In the genomic region with DNA sequence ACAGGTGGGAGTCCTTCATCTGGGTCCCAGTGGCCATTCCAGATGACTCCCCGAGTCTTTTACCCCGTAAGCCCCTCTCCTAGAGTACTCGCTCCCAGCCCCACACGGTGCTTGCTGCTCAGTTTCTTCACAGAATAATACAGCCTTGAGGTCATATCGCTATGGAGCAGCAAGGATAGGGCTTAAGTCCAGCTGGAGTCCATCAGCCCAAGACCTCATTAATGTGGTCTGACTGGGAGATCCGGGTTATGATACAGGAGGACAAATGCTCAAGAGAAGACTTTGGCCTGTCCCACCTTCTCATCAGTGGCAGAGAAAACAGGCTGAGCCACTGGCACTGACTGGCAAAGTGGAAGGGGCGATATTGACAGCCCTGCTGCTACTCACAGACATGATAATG, we compare ENCODE assay signal across 21 mouse cellular contexts. TPM values are rescaled to one million over a fixed set of nuclear protein-coding genes. Genes with fewer than 3 reads are reported as not detected.
DNase-seq lines count a peak whose midpoint lies in the region; ATAC-seq and TF ChIP-seq lines count a peak whose summit lies in the region.
"Had no signal": no experiment of that assay in that cellular context is flagged by ENCODE, and none has a peak within 500 bp of the region (broad histone marks: within the 10 kb centered on the region; RNA-seq: fewer than 3 reads in every experiment).

No protein-coding gene starts in this region.

- ATAC-seq in lung, embryonic 14.5 days (ENCODE audit: insufficient read depth) = no peak
- ATAC-seq: activated CD4-positive, CD25-positive, alpha-beta regulatory T cell, adult 4 months; forebrain, embryonic 15.5 days; Patski had no signal

- H3K27me3 ChIP-seq in lung, embryonic 14.5 days (ENCODE audit: insufficient read depth, low read length) = no peaks in the 10 kb centered on the region
- H3K27me3 ChIP-seq: embryonic facial prominence, embryonic 15.5 days; forebrain, embryonic 15.5 days; heart, embryonic 13.5 days; hindbrain, embryonic 15.5 days; Patski had no signal

- H3K27ac ChIP-seq in lung, embryonic 14.5 days (ENCODE audit: low read depth) = no peak overlapping the region
- H3K27ac ChIP-seq: embryonic facial prominence, embryonic 15.5 days; forebrain, embryonic 15.5 days; heart, embryonic 13.5 days; hindbrain, embryonic 15.5 days had no signal

- peaks cover 82% of the 10 kb centered on the region for H3K36me3 ChIP-seq in lung, embryonic 14.5 days (ENCODE audit: insufficient read depth)

- no peak overlapping the region for H3K4me3 ChIP-seq in lung, embryonic 14.5 days (ENCODE audit: low read depth, low read length)
- H3K4me3 ChIP-seq: embryonic facial prominence, embryonic 15.5 days; erythroblast, embryonic 14.5 days; forebrain, embryonic 15.5 days; heart, embryonic 13.5 days; hindbrain, embryonic 15.5 days had no signal

- DNase-seq in heart, adult 11 months = peak; percentile 88
- DNase-seq in heart, adult 9 months (ENCODE audit: low spot score in 2 of 2) = no peak
- peak; percentile 19 for DNase-seq in lung, embryonic 14.5 days
- no peak for DNase-seq in lung, adult 18-20 months
- peak; percentile 47 for DNase-seq in lung, postnatal 14 days
- DNase-seq in adrenal gland, adult 18-20 months (ENCODE audit: low spot score in 2 of 2) = no peak
- DNase-seq in cerebellum, postnatal 25 days = no peak
- DNase-seq: adrenal gland, adult 2 months; adrenal gland, postnatal 36 days; cerebellum, adult 2 months; cerebellum, postnatal 10 days; embryo, embryonic 11 days; gastrocnemius, postnatal 14 days; heart, postnatal 36 days had no signal

- no peaks in the 10 kb centered on the region for H3K9me3 ChIP-seq in lung, embryonic 14.5 days (ENCODE audit: low read depth, low read length)
- H3K9me3 ChIP-seq: embryonic facial prominence, embryonic 15.5 days; forebrain, embryonic 15.5 days; heart, embryonic 13.5 days; hindbrain, embryonic 15.5 days had no signal

- H3K4me2 ChIP-seq in lung, embryonic 14.5 days = no peak overlapping the region
- H3K4me2 ChIP-seq: embryonic facial prominence, embryonic 15.5 days; forebrain, embryonic 15.5 days; heart, embryonic 13.5 days; hindbrain, embryonic 15.5 days had no signal

- H3K4me1 ChIP-seq in lung, embryonic 14.5 days (ENCODE audit: insufficient read depth) = no peaks in the 10 kb centered on the region
- H3K4me1 ChIP-seq: embryonic facial prominence, embryonic 15.5 days; forebrain, embryonic 15.5 days; heart, embryonic 13.5 days; hindbrain, embryonic 15.5 days had no signal

- WGBS in lung, embryonic 14.5 days = 78% methylated on average over 7 of the region's 7 CpGs

- no peak for TF ChIP-seq CTCF in lung, embryonic 14.5 days (IDR thresholded peaks at IDR 0.05; ENCODE audit: low read depth)

- H3K9ac ChIP-seq in lung, embryonic 14.5 days = no peak overlapping the region
- H3K9ac ChIP-seq: embryonic facial prominence, embryonic 15.5 days; forebrain, embryonic 15.5 days; heart, embryonic 13.5 days; hindbrain, embryonic 15.5 days had no signal

RNA-seq across cellular contexts. Expression of a gene that starts 39.7 kb away (rescaled TPM):
- 33.2 and 40.0 TPM in 2 replicates for polyA plus RNA-seq in lung, embryonic 14.5 days (2014; fragmentation: Nextera tagmentation; extraction: Ambion mirVana)
- 10 to 100 TPM; 15.6 to 26.6 TPM for total RNA-seq in adrenal gland, adult 18-20 months (2021)

Comparison
In these comparisons a context has a peak if more than half of its experiments do, and no peak if none do; other contexts are left out.
1. DNase-seq: peak in heart, adult 11 months (single experiment), lung, embryonic 14.5 days (single experiment) and lung, postnatal 14 days (single experiment); none in heart, adult 9 months (0 of 2), lung, adult 18-20 months (0 of 2), adrenal gland, adult 18-20 months (0 of 2) and cerebellum, postnatal 25 days (0 of 2).